Mouse (Mus musculus) hindbrain, postnatal 0 days (tissue): Measurements from ENCODE around the gene Cask. TPM values are rescaled to one million over a fixed set of nuclear protein-coding genes. Genes with fewer than 3 reads are reported as not detected.

Source experiments
- ATAC-seq: fragments of 200-750 bp; cut with Nextera tagmentation; 2 replicates; pipeline ENCODE4 v1.8.0; 2017; ENCODE audit warnings: mild to moderate bottlenecking, moderate TSS enrichment, moderate library complexity
- DNase-seq: peaks from one replicate; pipeline ENCODE4 v3.0.0-alpha.2; 2015; ENCODE audit warnings: low spot score
- H3K27ac ChIP-seq: fragments of 300-500 bp; sonication (generic); 2 replicates; pipeline ENCODE4 v1.5.1; 2014; ENCODE audit warnings: mild to moderate bottlenecking
- H3K27me3 ChIP-seq: fragments of 300-500 bp; sonication (generic); 2 replicates; pipeline ENCODE4 v1.6.1; 2014; ENCODE audit warnings: low read length, mixed read lengths; ENCODE audit not compliant: insufficient read depth
- H3K36me3 ChIP-seq: fragments of 300-500 bp; sonication (generic); 2 replicates; pipeline ENCODE4 v1.6.1; 2014; ENCODE audit warnings: low read length, mixed read lengths; ENCODE audit not compliant: insufficient read depth
- H3K4me1 ChIP-seq: fragments of 300-500 bp; sonication (generic); 2 replicates; pipeline ENCODE4 v1.6.1; 2014; ENCODE audit warnings: antibody characterized with exemption, low read length, mixed read lengths; ENCODE audit not compliant: insufficient read depth
- H3K4me2 ChIP-seq: fragments of 300-500 bp; sonication (generic); 2 replicates; pipeline ENCODE4 v1.6.1; 2014; ENCODE audit warnings: low read depth, mild to moderate bottlenecking, low read length, moderate library complexity, mixed read lengths
- H3K4me3 ChIP-seq: fragments of 300-500 bp; sonication (generic); 2 replicates; pipeline ENCODE4 v1.5.1; 2014; ENCODE audit warnings: low read length
- H3K9ac ChIP-seq: fragments of 300-500 bp; sonication (generic); replicated peaks from 2 replicates; pipeline ENCODE4 v1.6.1; 2014; ENCODE audit warnings: mild to moderate bottlenecking, low read length, moderate library complexity, mixed read lengths
- H3K9me3 ChIP-seq: fragments of 300-500 bp; sonication (generic); 2 replicates; pipeline ENCODE4 v1.6.1; 2016; ENCODE audit warnings: low read length, mixed read lengths
- CTCF ChIP-seq: IDR thresholded peaks from 2 replicates; pipeline ENCODE4 v1.5.1; 2016; ENCODE audit warnings: antibody characterized with exemption, control low read depth, low read depth
- WGBS: fragments of 180-500 bp; shearing (Covaris S2); extraction: QIAGEN DNeasy Blood & Tissue Kit; methylation state at CpG from one replicate; pipeline ENCODE4 v1.1.7; 2014; 5-methylcytosine and 5-hydroxymethylcytosine counted together
- polyA plus RNA-seq: library from polyadenylated mRNA; unstranded; fragments of >200 nt; fragmentation: Nextera tagmentation; extraction: Ambion mirVana; gene quantifications from 2 replicates; pipeline ENCODE4 v1.2.1, GENCODE M21; 2015
- total RNA-seq: library from RNA; depleted of rRNA; stranded (reverse); fragments of >200 nt; gene quantifications from 2 replicates; pipeline ENCODE4 v1.2.3, GENCODE M21; 2014

Gene Cask
- total and polyA plus RNA-seq, 2 experiments from 2014 or later, result 70.8 to 97.0 TPM

GRCm38 (mm10) chrX:13651889-13652288 is 199.3 kb downstream of the Cask start:
- H3K4me1 ChIP-seq, result no peaks in the 10 kb centered on the region
- no peak overlapping the region for H3K27ac ChIP-seq
- no peak for TF ChIP-seq CTCF
- no peak overlapping the region for H3K4me3 ChIP-seq
- no peak overlapping the region for H3K4me2 ChIP-seq
- 78% methylated on average over 2 of the region's 2 CpGs for WGBS
- H3K36me3 ChIP-seq, result no peaks in the 10 kb centered on the region
- DNase-seq (no peak), ATAC-seq (no peak)
- no peaks in the 10 kb centered on the region for H3K9me3 ChIP-seq
- H3K9ac ChIP-seq, result no peak overlapping the region
- H3K27me3 ChIP-seq, result no peaks in the 10 kb centered on the region

- Histone ChIP-seq H3K9me3 (no peaks in the 10 kb centered on the region), H3K4me2 (no peak overlapping the region), H3K4me3 (no peak overlapping the region), H3K27ac (no peak overlapping the region), H3K4me1 (no peaks in the 10 kb centered on the region), H3K9ac (no peak overlapping the region), H3K27me3 (no peaks in the 10 kb centered on the region), H3K36me3 (no peaks in the 10 kb centered on the region)
- ATAC-seq (no peak), DNase-seq (no peak)
- TF ChIP-seq CTCF, result no peak
- 66% methylated on average over 2 of the region's 2 CpGs for WGBS
Observed at GRCm38 (mm10) chrX:13638894-13639293, 212.3 kb downstream of the Cask start.

- no peak overlapping the region for H3K9ac ChIP-seq
- H3K36me3 ChIP-seq, result no peaks in the 10 kb centered on the region
- DNase-seq (no peak), ATAC-seq (no peak)
- no peak for TF ChIP-seq CTCF
- H3K4me2 ChIP-seq, result no peak overlapping the region
- no peak overlapping the region for H3K4me3 ChIP-seq
- 92% methylated on average over 1 of the region's 1 CpGs for WGBS
- no peaks in the 10 kb centered on the region for H3K27me3 ChIP-seq
- no peaks in the 10 kb centered on the region for H3K4me1 ChIP-seq
- no peak overlapping the region for H3K27ac ChIP-seq
- H3K9me3 ChIP-seq, result no peaks in the 10 kb centered on the region
Observed at GRCm38 (mm10) chrX:13636398-13636797, 214.8 kb downstream of the Cask start.

DNA sequence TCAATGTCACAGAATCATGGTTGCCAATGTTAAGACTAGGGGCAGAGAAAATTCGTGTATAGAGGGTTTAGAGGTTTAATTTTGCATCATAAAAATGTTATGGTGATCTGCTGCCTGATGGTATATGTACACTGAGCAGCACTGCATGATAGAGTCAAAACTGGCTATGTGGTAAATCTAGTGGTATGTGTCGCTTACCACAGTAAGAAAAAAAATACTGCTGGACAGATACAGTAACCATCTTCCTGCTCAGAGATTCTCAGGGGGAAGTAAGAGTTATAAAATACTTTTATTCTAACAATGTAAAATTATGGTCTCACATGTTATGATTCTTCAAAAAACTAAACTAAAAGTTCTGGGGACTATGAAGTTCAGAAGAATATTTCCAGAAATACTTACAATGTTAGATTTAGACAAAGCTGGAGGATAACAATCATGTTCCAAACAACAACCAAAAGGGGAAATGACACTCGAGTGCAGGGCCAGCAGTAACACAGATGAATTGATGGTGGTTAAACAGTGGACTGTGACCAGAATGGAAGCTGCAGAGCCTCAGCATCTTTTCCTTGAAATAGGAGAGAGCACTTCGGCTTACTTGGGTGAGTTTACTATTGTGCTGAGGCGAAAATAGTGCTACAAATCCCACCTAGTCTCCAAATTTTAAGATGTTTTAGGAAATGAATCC is 219.4 kb downstream of the Cask start, which contains the start of gene Gpr34:
TSS of gene Gpr34 (plus strand) at position 491 of the 685 bp plus-strand sequence.
- Histone ChIP-seq H3K36me3 (no peaks in the 10 kb centered on the region), H3K27ac (no peak within 1 kb of the TSS), H3K9ac (no peak within 1 kb of the TSS), H3K27me3 (no peaks in the 10 kb centered on the region), H3K9me3 (no peaks in the 10 kb centered on the region), H3K4me3 (no peak within 1 kb of the TSS), H3K4me1 (no peaks in the 10 kb centered on the region), H3K4me2 (no peak within 1 kb of the TSS)
- 75% methylated on average over 5 of the region's 5 CpGs for WGBS
- ATAC-seq (no peak), DNase-seq (no peak)
- no peak for TF ChIP-seq CTCF

GRCm38 (mm10) chrX:13622654-13623053 is 228.5 kb downstream of the Cask start:
- no peaks in the 10 kb centered on the region for H3K36me3 ChIP-seq
- no peaks in the 10 kb centered on the region for H3K27me3 ChIP-seq
- H3K27ac ChIP-seq, result no peak overlapping the region
- no peaks in the 10 kb centered on the region for H3K4me1 ChIP-seq
- H3K4me3 ChIP-seq, result no peak overlapping the region
- no peak for TF ChIP-seq CTCF
- H3K4me2 ChIP-seq, result no peak overlapping the region
- H3K9ac ChIP-seq, result no peak overlapping the region
- no peak for ATAC-seq
- 75% methylated on average over 5 of the region's 5 CpGs for WGBS
- no peaks in the 10 kb centered on the region for H3K9me3 ChIP-seq
- no peak for DNase-seq

GRCm38 (mm10) chrX:13621473-13621872 is 229.7 kb downstream of the Cask start:
- ATAC-seq (no peak), DNase-seq (no peak)
- H3K4me2 ChIP-seq, result no peak overlapping the region
- H3K27ac ChIP-seq, result no peak overlapping the region
- no peaks in the 10 kb centered on the region for H3K4me1 ChIP-seq
- no peak overlapping the region for H3K9ac ChIP-seq
- 87% methylated on average over 4 of the region's 4 CpGs for WGBS
- no peaks in the 10 kb centered on the region for H3K9me3 ChIP-seq
- H3K27me3 ChIP-seq, result no peaks in the 10 kb centered on the region
- no peaks in the 10 kb centered on the region for H3K36me3 ChIP-seq
- H3K4me3 ChIP-seq, result no peak overlapping the region
- TF ChIP-seq CTCF, result no peak

GRCm38 (mm10) chrX:13618476-13618875 is 232.7 kb downstream of the Cask start:
- DNase-seq (no peak), ATAC-seq (no peak)
- Histone ChIP-seq H3K4me2 (no peak overlapping the region), H3K27me3 (no peaks in the 10 kb centered on the region), H3K9me3 (no peaks in the 10 kb centered on the region), H3K36me3 (no peaks in the 10 kb centered on the region), H3K27ac (no peak overlapping the region), H3K4me3 (no peak overlapping the region), H3K9ac (no peak overlapping the region), H3K4me1 (no peaks in the 10 kb centered on the region)
- 73% methylated on average over 4 of the region's 4 CpGs for WGBS
- TF ChIP-seq CTCF, result no peak
